27 mouse cellular contexts compared by ENCODE assay signal in genomic region chr6:31058961-31059360, GRCm38 (mm10).
DNase-seq lines count a peak whose midpoint lies in the region; ATAC-seq and TF ChIP-seq lines count a peak whose summit lies in the region.
"Had no signal": no experiment of that assay in that cellular context is flagged by ENCODE, and none has a peak within 500 bp of the region (broad histone marks: within the 10 kb centered on the region; RNA-seq: fewer than 3 reads in every experiment).

No protein-coding gene starts in this region.

- intact Hi-C loops in gastrocnemius, adult 2 months (cut with DNase I) = no loop called here

- no peaks in the 10 kb centered on the region for H3K36me3 ChIP-seq in kidney, embryonic 15.5 days
- H3K36me3 ChIP-seq: forebrain, embryonic 10.5 days had no signal

- no peaks in the 10 kb centered on the region for H3K9me3 ChIP-seq in kidney, embryonic 15.5 days (replicated peaks)
- H3K9me3 ChIP-seq: forebrain, embryonic 10.5 days; heart, embryonic 10.5 days; heart, embryonic 13.5 days had no signal

- WGBS in kidney, embryonic 15.5 days = 74% methylated on average over 3 of the region's 3 CpGs

- no peak for ATAC-seq in kidney, embryonic 15.5 days (replicated peaks; ENCODE audit: low FRiP score)
- ATAC-seq: activated CD4-positive, CD25-positive, alpha-beta regulatory T cell, adult 4 months; CD4-positive, CD25-positive, alpha-beta regulatory T cell, adult 4 months; forebrain, embryonic 14.5 days; forebrain, postnatal 0 days; hindbrain, postnatal 0 days; inflammation-experienced regulatory T-cells, adult 6 months; intestine, embryonic 16.5 days had no signal

- H3K27ac ChIP-seq in gastrocnemius, adult 2 months = no peak overlapping the region
- no peak overlapping the region for H3K27ac ChIP-seq in kidney, embryonic 15.5 days
- H3K27ac ChIP-seq: forebrain, embryonic 10.5 days; heart, adult 2 months; heart, embryonic 10.5 days; heart, embryonic 13.5 days; hindbrain, embryonic 14.5 days; hindbrain, postnatal 0 days had no signal

- H3K9ac ChIP-seq in kidney, embryonic 15.5 days = no peak overlapping the region
- H3K9ac ChIP-seq: forebrain, postnatal 0 days; heart, embryonic 13.5 days; hindbrain, embryonic 14.5 days had no signal

- peak; percentile 44 for DNase-seq in adrenal gland, adult 2 months
- no peak for DNase-seq in adrenal gland, postnatal 4 days (ENCODE audit: low spot score in 2 of 2)
- peak; percentile 66 for DNase-seq in gastrocnemius, adult 2 months
- no peak for DNase-seq in gastrocnemius, adult 18-20 months (ENCODE audit: low spot score)
- peak; percentile 71 for DNase-seq in 3134 (ENCODE audit: extremely low read depth, insufficient read length, low spot score)
- DNase-seq: adrenal gland, postnatal 25 days; cerebellum, adult 18-20 months; cerebellum, adult 9-10 months; cerebellum, postnatal 25 days; forebrain, postnatal 0 days; gastrocnemius, postnatal 10 days; gastrocnemius, postnatal 36 days; heart, adult 2 months; heart, postnatal 14 days; heart, postnatal 4 days; kidney, adult 18-20 months had no signal

- no peak overlapping the region for H3K4me2 ChIP-seq in kidney, embryonic 15.5 days
- H3K4me2 ChIP-seq: heart, embryonic 13.5 days; hindbrain, embryonic 14.5 days had no signal

- H3K4me3 ChIP-seq in gastrocnemius, adult 2 months = no peak overlapping the region
- no peak overlapping the region for H3K4me3 ChIP-seq in kidney, embryonic 15.5 days (replicated peaks)
- H3K4me3 ChIP-seq: forebrain, embryonic 10.5 days; heart, adult 2 months; heart, embryonic 10.5 days; heart, embryonic 13.5 days had no signal

- TF ChIP-seq CTCF in gastrocnemius, adult 2 months (IDR thresholded peaks at IDR 0.05) = no peak

- H3K27me3 ChIP-seq in kidney, embryonic 15.5 days = no peaks in the 10 kb centered on the region
- H3K27me3 ChIP-seq: heart, embryonic 13.5 days had no signal

- no peaks in the 10 kb centered on the region for H3K4me1 ChIP-seq in kidney, embryonic 15.5 days

Comparison
In these comparisons a context has a peak if more than half of its experiments do, and no peak if none do; other contexts are left out.
1. DNase-seq: peak in adrenal gland, adult 2 months (single experiment), gastrocnemius, adult 2 months (single experiment) and 3134 (single experiment); none in adrenal gland, postnatal 4 days (0 of 2) and gastrocnemius, adult 18-20 months (single experiment).